Comparison of ENCODE assay signal across 9 mouse cellular contexts in the genomic region with DNA sequence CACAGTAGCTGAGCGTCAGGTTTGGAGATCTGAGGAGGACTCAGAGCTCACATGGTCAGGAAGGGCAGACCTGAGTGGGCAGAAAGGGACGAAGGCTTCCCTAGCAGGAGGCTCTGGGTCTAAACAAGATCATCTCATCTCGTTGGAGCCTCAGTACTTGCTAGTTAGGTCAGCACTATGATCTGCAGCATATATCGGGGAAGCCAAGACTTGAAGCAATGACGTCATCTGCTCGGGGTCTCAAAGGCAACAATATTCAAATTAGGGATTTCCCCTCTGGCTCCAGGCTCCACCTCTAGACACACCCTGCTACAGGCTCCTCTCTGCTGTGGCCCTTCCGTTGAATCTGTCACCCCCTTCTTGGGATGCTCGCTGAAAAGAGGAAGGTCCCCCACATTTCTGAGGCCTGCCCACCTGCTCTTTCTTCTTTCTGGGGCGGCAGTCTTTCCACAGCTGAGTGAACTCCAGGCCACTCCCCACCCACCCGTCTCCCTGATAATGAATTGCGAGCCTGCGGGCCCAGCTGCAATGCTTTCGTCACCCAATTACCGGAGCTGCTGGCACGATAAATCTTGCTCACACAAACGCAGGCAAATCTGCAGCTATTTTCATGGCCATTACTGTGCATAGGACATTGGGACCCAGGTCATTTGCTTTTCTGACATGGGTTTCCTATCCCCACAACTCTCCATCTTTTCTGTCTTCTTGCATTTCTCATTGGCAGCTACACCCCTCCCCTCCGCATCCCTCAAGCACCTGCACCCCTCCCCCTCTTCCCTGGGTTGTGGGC. TPM values are rescaled to one million over a fixed set of nuclear protein-coding genes. Genes with fewer than 3 reads are reported as not detected.
DNase-seq lines count a peak whose midpoint lies in the region; ATAC-seq lines count a peak whose summit lies in the region.
"Had no signal": no experiment of that assay in that cellular context is flagged by ENCODE, and none has a peak within 500 bp of the region (broad histone marks: within the 10 kb centered on the region; RNA-seq: fewer than 3 reads in every experiment).

No protein-coding gene starts in this region.

- peak overlapping the region; percentile 51 for H3K4me2 ChIP-seq in limb, embryonic 13.5 days (replicated peaks)
- H3K4me2 ChIP-seq: liver, embryonic 15.5 days had no signal

- H3K9ac ChIP-seq in limb, embryonic 13.5 days, result no peak overlapping the region
- H3K9ac ChIP-seq: liver, embryonic 15.5 days had no signal

- peak; percentile 75 for ATAC-seq in common myeloid progenitor, adult 5-6 weeks (replicated peaks; ENCODE audit: low read depth, poor library complexity, severe bottlenecking)
- ATAC-seq in granulocyte monocyte progenitor cell, adult 5-6 weeks (replicated peaks; ENCODE audit: poor library complexity, severe bottlenecking), result peak; percentile 75
- ATAC-seq in limb, embryonic 13.5 days (ENCODE audit: low FRiP score, low read depth), result 0 out of 2 replicates have a peak, but pooled peaks have one; percentile 38

- H3K36me3 ChIP-seq in limb, embryonic 13.5 days, result no peaks in the 10 kb centered on the region
- H3K36me3 ChIP-seq: liver, embryonic 15.5 days had no signal

- no peak overlapping the region for H3K27ac ChIP-seq in limb, embryonic 13.5 days
- H3K27ac ChIP-seq: liver, embryonic 15.5 days had no signal

- intact Hi-C loops in left cerebral cortex, postnatal 14 days (cut with DNase I), result loop anchor here (5.0 kb wide), 1 partner anchor 288 kb away; no protein-coding TSS in a partner anchor
- intact Hi-C loops in left cerebral cortex, postnatal 36 days (cut with DNase I), result loop anchor here (5.0 kb wide), 2 partner anchors 83 to 293 kb away; partner anchors contain the start of gene Slco2b1

- no peaks in the 10 kb centered on the region for H3K9me3 ChIP-seq in limb, embryonic 13.5 days
- H3K9me3 ChIP-seq: liver, embryonic 15.5 days had no signal

- no peak overlapping the region for H3K4me3 ChIP-seq in limb, embryonic 13.5 days
- H3K4me3 ChIP-seq: liver, embryonic 15.5 days had no signal

- H3K4me1 ChIP-seq in limb, embryonic 13.5 days, result peaks cover 18% of the 10 kb centered on the region

- peaks cover 30% of the 10 kb centered on the region for H3K27me3 ChIP-seq in limb, embryonic 13.5 days

- DNase-seq in left cerebral cortex, postnatal 14 days (ENCODE audit: low spot score in 2 of 2), result peak; percentile 17 to 42
- no peak for DNase-seq in left cerebral cortex, postnatal 36 days (ENCODE audit: low spot score in 2 of 2)
- DNase-seq in retina, embryonic 14.5 days (ENCODE audit: low spot score), result peak; percentile 49
- DNase-seq in adipocyte (ENCODE audit: low spot score), result no peak
- no peak for DNase-seq in ovary, adult 18-20 months (ENCODE audit: low spot score)

- WGBS in limb, embryonic 13.5 days, result 11% methylated on average over 17 of the region's 17 CpGs

RNA-seq across cellular contexts. Expression of gene Olfr521, which starts 32.1 kb away (rescaled TPM):
- total RNA-seq in left cerebral cortex, postnatal 14 days (2021), result not detected
- total RNA-seq in left cerebral cortex, postnatal 36 days (2021), result not detected
- not detected in 2 replicates for total RNA-seq in common myeloid progenitor, adult 5-6 weeks (2017)
- total RNA-seq in granulocyte monocyte progenitor cell, adult 5-6 weeks (2014; fragmentation: Nextera tagmentation), result not detected in 2 replicates
- total RNA-seq in granulocyte monocyte progenitor cell, adult 5-6 weeks (2017), result not detected in 2 replicates
- polyA plus RNA-seq in limb, embryonic 13.5 days (2015; fragmentation: Nextera tagmentation; extraction: Ambion mirVana), result not detected in 2 replicates
- polyA plus RNA-seq: liver, embryonic 15.5 days had no signal

RNA-seq across cellular contexts. Expression of gene Neu3, which starts 32.8 kb away (rescaled TPM):
- 1 to 10 TPM; 2.5 to 3.2 TPM for total RNA-seq in left cerebral cortex, postnatal 14 days (2021)
- total RNA-seq in left cerebral cortex, postnatal 36 days (2021), result 1 to 10 TPM; 2.4 to 3.6 TPM
- 4.9 and 5.0 TPM in 2 replicates for total RNA-seq in common myeloid progenitor, adult 5-6 weeks (2017)
- total RNA-seq in granulocyte monocyte progenitor cell, adult 5-6 weeks (2014; fragmentation: Nextera tagmentation), result 1.7 and 4.6 TPM in 2 replicates
- 0.82 and 1.3 TPM in 2 replicates for total RNA-seq in granulocyte monocyte progenitor cell, adult 5-6 weeks (2017)
- polyA plus RNA-seq in limb, embryonic 13.5 days (2015; fragmentation: Nextera tagmentation; extraction: Ambion mirVana), result 4.0 and 4.3 TPM in 2 replicates

Comparison
In these comparisons a context has a peak if more than half of its experiments do, and no peak if none do; other contexts are left out.
1. DNase-seq: peak in left cerebral cortex, postnatal 14 days (2 of 2) and retina, embryonic 14.5 days (single experiment); none in left cerebral cortex, postnatal 36 days (0 of 2), adipocyte (single experiment) and ovary, adult 18-20 months (single experiment).
2. Peak in every context shown above with its lines, with median percentiles within 50 percentile points of each other: ATAC-seq.